Mouse (Mus musculus) liver, embryonic 15.5 days (tissue): ENCODE results near the gene Lemd2. TPM values are rescaled to one million over a fixed set of nuclear protein-coding genes. Genes with fewer than 3 reads are reported as not detected.
A peak's percentile ranks its signal among the peaks of the same experiment; 100 is the strongest.

Experiments
- ATAC-seq: fragments of 200-750 bp; cut with Nextera tagmentation; 2 replicates; pipeline ENCODE4 v1.8.0; 2017; ENCODE audit warnings: moderate number of reproducible peaks, mild to moderate bottlenecking, moderate library complexity; ENCODE audit not compliant: insufficient read depth
- H3K27ac ChIP-seq: fragments of 300-500 bp; sonication (generic); replicated peaks from 2 replicates; pipeline ENCODE4 v1.5.1; 2015; ENCODE audit warnings: mild to moderate bottlenecking, inconsistent platforms
- H3K27me3 ChIP-seq: fragments of 300-500 bp; sonication (generic); 2 replicates; pipeline ENCODE4 v1.6.1; 2015; ENCODE audit warnings: mild to moderate bottlenecking, inconsistent platforms
- H3K36me3 ChIP-seq: fragments of 300-500 bp; sonication (generic); replicated peaks from 2 replicates; pipeline ENCODE4 v1.6.1; 2015; ENCODE audit warnings: moderate library complexity, mild to moderate bottlenecking, inconsistent platforms
- H3K4me1 ChIP-seq: fragments of 300-500 bp; sonication (generic); replicated peaks from 2 replicates; pipeline ENCODE4 v1.6.1; 2015; ENCODE audit warnings: inconsistent platforms
- H3K4me2 ChIP-seq: fragments of 300-500 bp; sonication (generic); 2 replicates; pipeline ENCODE4 v1.6.1; 2015; ENCODE audit warnings: moderate library complexity, mild to moderate bottlenecking, inconsistent platforms
- H3K4me3 ChIP-seq: fragments of 300-500 bp; sonication (generic); replicated peaks from 2 replicates; pipeline ENCODE4 v1.5.1; 2015; ENCODE audit warnings: mild to moderate bottlenecking, inconsistent platforms
- H3K9ac ChIP-seq: fragments of 300-500 bp; sonication (generic); 2 replicates; pipeline ENCODE4 v1.6.1; 2015; ENCODE audit warnings: moderate library complexity, mild to moderate bottlenecking, inconsistent platforms
- H3K9me3 ChIP-seq: fragments of 300-500 bp; sonication (generic); replicated peaks from 2 replicates; pipeline ENCODE4 v1.6.1; 2016; ENCODE audit warnings: inconsistent platforms
- WGBS: fragments of 180-500 bp; shearing (Covaris S2); methylation state at CpG from one replicate; pipeline ENCODE4 v1.1.7; 2015; ENCODE audit warnings: mixed read lengths; ENCODE audit not compliant: insufficient replicate concordance; 5-methylcytosine and 5-hydroxymethylcytosine counted together
- polyA plus RNA-seq: library from polyadenylated mRNA; unstranded; fragments of >200 nt; fragmentation: Nextera tagmentation; extraction: Ambion mirVana; gene quantifications from 2 replicates; pipeline ENCODE4 v1.2.1, GENCODE M21; 2015

The Lemd2 gene
- polyA plus RNA-seq, 1 experiment from 2014 or later, result 4.4 TPM

DNA sequence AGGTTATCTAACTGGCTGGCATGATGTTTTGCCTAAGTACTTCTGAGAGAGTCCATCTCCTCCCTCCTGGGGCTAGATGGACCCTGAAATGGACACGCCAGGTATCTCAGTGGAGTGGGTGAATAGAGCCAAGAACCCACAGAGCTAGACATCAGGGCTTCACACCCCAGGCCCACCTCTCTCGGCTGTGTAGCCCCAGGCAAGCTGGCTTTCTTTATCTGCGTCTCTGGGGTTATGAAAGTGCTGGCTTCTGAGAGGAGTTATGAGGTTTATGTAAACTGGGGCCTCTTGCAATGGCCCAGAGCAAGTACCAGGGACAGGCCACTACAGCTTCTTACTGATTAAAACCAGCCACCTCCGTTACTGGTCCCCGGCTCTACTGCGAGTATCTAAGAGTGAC lies 49.4 kb downstream of the Lemd2 start:
- peaks cover 73% of the 10 kb centered on the region for H3K4me1 ChIP-seq
- no peak overlapping the region for H3K27ac ChIP-seq
- H3K9me3 ChIP-seq, result no peaks in the 10 kb centered on the region
- no peak for ATAC-seq
- no peaks in the 10 kb centered on the region for H3K36me3 ChIP-seq
- no peak overlapping the region for H3K4me3 ChIP-seq
- no peaks in the 10 kb centered on the region; the same call in 1 of the 2 replicates for H3K27me3 ChIP-seq
- 63% methylated on average over 6 of the region's 6 CpGs for WGBS
- no peak overlapping the region for H3K4me2 ChIP-seq
- no peak overlapping the region for H3K9ac ChIP-seq

DNA sequence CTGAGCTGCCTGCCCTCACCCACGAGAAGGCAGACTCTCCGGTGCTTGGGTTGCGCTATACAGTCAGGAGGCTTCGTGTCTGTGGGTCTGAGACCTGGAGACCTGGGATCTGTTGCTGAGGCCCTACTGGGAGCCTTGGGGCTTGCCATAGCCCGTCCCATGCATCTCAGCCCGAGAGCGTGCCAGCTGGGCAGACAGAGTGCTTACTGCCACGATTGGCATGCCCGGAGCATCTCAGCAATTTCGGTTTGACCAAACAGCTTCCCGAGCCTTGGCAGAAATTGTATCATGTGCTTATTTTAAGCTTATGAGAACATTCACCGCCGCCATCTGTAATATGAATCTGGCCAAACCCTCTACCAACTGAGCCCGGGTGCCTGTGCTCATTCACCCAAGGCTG lies 50.0 kb downstream of the Lemd2 start:
- WGBS, result 89% methylated on average over 14 of the region's 14 CpGs
- H3K9me3 ChIP-seq, result no peaks in the 10 kb centered on the region
- H3K4me1 ChIP-seq, result peaks cover 73% of the 10 kb centered on the region
- no peak overlapping the region for H3K4me3 ChIP-seq
- H3K27me3 ChIP-seq, result no peaks in the 10 kb centered on the region
- peak overlapping the region; percentile 90 for H3K27ac ChIP-seq
- H3K9ac ChIP-seq, result no peak overlapping the region
- H3K4me2 ChIP-seq, result no peak overlapping the region
- ATAC-seq, result no peak
- no peaks in the 10 kb centered on the region for H3K36me3 ChIP-seq

DNA sequence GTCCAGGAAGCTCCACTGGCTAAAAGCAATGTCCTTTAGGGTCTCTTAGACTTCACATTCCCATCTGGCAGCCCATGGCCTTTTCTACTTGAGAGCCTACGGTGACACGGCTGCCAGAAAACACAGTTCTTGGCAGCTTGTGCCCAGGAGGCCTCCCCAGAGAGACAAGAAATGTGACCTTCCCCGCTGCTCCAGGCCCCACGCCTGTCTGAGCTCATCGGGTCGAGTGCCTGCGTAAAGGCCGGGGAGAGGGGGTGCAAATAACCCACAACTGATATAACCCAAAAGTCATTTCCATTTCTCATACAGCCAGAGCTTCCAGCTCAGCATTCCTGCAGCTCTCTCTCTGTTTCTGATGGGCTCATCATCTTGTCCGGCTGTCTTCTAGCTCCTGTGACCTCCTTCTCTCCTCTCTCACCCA lies 50.5 kb downstream of the Lemd2 start:
- WGBS, result 60% methylated on average over 9 of the region's 9 CpGs
- Histone ChIP-seq H3K4me2 (no peak overlapping the region), H3K36me3 (no peaks in the 10 kb centered on the region), H3K4me1 (peaks cover 68% of the 10 kb centered on the region), H3K27me3 (no peaks in the 10 kb centered on the region), H3K27ac (peak overlapping the region; percentile 90), H3K4me3 (no peak overlapping the region), H3K9me3 (no peaks in the 10 kb centered on the region), H3K9ac (no peak overlapping the region)
- no peak for ATAC-seq

DNA sequence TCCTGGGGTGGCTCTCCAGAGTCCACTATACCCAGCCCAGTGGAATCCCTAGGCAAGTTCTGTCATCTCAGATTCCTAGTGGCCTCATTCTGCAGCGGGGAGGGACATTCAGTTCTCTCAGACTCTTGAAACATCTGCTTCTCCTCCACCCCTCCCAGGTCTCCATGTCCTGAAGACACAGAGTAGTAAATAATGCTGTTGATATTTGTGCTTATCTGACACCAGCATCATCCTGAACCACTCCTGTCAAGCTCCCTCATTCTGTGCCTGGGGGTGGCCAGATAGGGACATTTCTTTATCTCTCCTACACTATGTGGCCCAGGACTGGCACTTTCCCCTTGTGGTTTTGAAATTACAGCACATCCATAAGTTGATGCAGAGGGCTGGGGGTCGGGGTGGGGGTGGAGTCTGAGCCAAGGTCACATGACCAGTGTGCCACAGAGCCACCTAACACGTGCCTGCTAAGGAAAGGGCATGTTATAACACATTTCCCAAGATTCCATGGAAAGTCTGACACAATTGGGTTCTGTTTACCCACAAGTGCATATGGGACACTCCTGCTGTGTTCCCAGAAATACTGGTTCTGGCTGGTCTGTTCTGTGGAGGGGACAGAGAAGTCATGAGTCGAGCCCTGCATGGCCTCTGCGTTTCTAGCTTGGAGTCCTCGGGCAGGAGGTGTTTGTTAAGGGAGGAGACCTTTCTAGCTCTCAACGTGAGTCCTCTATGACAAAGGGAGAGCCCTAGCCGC lies 51.1 kb downstream of the Lemd2 start:
- Histone ChIP-seq H3K9me3 (no peaks in the 10 kb centered on the region), H3K36me3 (no peaks in the 10 kb centered on the region), H3K27me3 (no peaks in the 10 kb centered on the region), H3K9ac (peak overlapping the region; percentile 19; the same call in 1 of the 2 replicates), H3K4me1 (peaks cover 64% of the 10 kb centered on the region), H3K4me3 (no peak overlapping the region), H3K27ac (peak overlapping the region; percentile 90), H3K4me2 (peak overlapping the region; percentile 41)
- WGBS, result 33% methylated on average over 8 of the region's 8 CpGs
- ATAC-seq, result peak; percentile 95

DNA sequence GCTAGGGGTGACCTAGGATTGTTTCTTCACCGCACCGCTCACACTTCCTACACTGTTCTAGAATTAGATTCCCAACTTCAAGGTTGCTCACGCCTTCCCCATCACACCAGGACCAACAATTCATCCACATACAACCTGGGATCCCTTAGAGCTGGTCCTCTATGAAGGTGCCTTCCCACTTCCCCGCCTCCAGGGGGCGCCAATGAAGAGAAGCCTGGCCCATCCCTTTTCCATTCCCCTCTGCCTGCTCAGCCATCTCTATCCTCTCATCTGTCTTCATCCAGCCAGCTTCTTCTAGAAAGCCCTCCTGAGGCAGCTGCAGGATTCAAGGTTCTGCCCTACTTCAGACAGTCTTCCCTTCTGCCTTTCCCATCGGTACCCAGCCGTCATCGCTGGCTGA lies 52.9 kb downstream of the Lemd2 start:
- ATAC-seq, result no peak
- Histone ChIP-seq H3K9me3 (no peaks in the 10 kb centered on the region), H3K4me2 (no peak overlapping the region), H3K27ac (peak overlapping the region; percentile 90; the same call in 1 of the 2 replicates), H3K4me1 (peaks cover 59% of the 10 kb centered on the region), H3K9ac (no peak overlapping the region), H3K36me3 (no peaks in the 10 kb centered on the region), H3K27me3 (peaks cover 4% of the 10 kb centered on the region; the same call in 1 of the 2 replicates), H3K4me3 (no peak overlapping the region)
- WGBS, result 70% methylated on average over 8 of the region's 8 CpGs

DNA sequence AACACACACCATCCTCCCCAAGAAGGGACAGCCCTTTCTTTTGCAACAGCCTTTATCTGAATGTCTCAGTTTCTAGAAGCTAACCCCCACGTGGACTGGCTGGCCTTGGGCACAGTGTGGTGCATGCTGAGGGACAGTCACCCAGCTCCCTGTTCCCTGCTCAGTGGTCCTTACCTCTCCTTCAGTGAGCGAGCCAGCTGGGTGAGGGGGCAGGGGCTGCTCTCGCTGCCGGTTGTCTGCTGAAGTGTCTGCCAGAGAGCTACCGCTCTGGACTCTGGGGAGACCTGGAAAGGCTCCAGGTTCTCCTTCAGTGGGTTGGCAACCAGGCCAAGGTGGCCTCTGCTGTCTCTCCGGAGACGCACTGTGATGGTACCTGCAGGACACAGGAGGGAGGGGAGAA lies 53.4 kb downstream of the Lemd2 start:
- H3K9me3 ChIP-seq, result no peaks in the 10 kb centered on the region
- H3K27ac ChIP-seq, result no peak overlapping the region
- WGBS, result 67% methylated on average over 7 of the region's 7 CpGs
- H3K36me3 ChIP-seq, result no peaks in the 10 kb centered on the region
- H3K4me2 ChIP-seq, result no peak overlapping the region
- H3K4me3 ChIP-seq, result no peak overlapping the region
- H3K9ac ChIP-seq, result no peak overlapping the region
- peaks cover 62% of the 10 kb centered on the region for H3K4me1 ChIP-seq
- peaks cover 10% of the 10 kb centered on the region for H3K27me3 ChIP-seq
- no peak for ATAC-seq

DNA sequence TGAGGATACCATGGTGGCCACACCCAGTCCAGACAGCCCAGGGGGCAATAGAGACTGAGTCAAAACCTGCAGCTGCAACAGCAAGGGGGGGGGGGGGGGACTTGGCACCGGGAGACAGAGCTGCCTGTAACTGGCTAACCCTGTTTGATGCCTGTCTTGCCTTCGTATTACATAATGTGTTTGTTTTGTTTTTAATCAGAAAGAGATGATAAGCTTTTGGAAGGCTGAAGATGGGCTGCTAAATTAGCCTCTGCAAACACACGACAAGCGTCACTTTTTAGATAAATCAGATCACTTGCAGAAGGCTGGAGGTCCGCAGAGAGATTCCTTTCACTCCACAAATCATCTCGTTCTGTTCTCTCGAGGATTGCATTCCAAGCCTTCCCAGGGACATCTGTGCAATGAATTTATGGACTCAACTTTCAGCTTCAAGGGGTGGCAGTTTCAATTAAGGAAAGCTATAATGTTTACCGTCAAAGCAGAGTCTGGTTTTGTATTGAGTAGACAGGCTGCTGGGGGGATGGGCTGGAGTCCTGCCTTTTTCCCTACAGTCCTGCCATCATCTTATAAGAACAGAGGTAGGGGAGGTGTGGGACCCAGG lies 57.8 kb downstream of the Lemd2 start:
- no peak overlapping the region for H3K27ac ChIP-seq
- H3K4me3 ChIP-seq, result no peak overlapping the region
- H3K9ac ChIP-seq, result no peak overlapping the region
- H3K27me3 ChIP-seq, result peaks cover 31% of the 10 kb centered on the region
- no peak for ATAC-seq
- H3K4me1 ChIP-seq, result peaks cover 26% of the 10 kb centered on the region
- H3K4me2 ChIP-seq, result no peak overlapping the region
- 27% methylated on average over 8 of the region's 8 CpGs for WGBS
- no peaks in the 10 kb centered on the region for H3K36me3 ChIP-seq
- no peaks in the 10 kb centered on the region for H3K9me3 ChIP-seq

DNA sequence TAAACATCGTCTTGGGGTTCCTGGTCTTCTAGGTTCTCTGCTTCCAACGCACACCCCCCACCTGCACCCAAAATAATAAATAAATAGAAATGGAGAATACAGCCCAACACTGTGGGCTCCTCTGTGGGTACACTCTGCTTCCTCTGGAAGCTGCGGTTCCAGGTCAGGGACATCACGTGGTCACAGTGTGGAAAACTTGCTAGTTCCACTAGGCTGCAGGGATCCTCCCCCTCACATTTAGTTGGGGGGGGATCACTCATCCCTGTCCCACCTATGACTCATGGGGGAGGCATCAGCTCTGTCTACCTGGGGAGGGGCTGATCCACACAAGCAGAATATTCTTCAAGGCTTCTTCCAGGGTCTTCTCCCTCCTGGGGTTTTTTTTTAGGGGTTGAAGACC lies 60.1 kb downstream of the Lemd2 start:
- no peak overlapping the region for H3K4me3 ChIP-seq
- 54% methylated on average over 4 of the region's 4 CpGs for WGBS
- no peak overlapping the region for H3K4me2 ChIP-seq
- no peak overlapping the region for H3K27ac ChIP-seq
- ATAC-seq, result no peak
- H3K9ac ChIP-seq, result no peak overlapping the region
- peaks cover 14% of the 10 kb centered on the region for H3K4me1 ChIP-seq
- H3K27me3 ChIP-seq, result peaks cover 33% of the 10 kb centered on the region
- H3K9me3 ChIP-seq, result no peaks in the 10 kb centered on the region
- H3K36me3 ChIP-seq, result no peaks in the 10 kb centered on the region

DNA sequence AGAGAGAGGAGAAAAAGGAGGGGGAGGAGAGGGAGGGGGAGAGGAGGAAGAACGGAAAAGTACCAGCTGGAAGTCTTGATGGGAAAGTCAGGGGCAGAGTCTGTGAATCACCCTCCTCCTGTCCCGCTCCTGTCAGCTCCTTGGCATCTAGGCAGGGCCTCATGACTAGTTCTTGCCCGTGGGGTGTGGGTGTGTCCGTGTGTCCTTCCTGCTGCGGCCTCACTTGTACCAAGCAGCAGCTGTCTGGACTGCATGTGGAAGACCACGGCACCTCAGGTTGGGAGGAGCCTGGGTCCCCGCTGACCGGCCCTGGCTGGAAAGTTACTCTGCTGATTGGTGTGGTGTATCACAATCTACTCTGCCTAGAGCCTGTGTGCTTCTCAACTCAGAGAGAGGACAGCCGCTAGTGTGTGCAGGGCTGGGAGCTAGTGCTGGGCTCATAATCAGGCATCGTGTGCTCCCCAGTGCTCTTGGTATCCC lies 62.3 kb downstream of the Lemd2 start:
- Histone ChIP-seq H3K9ac (no peak overlapping the region), H3K4me1 (peaks cover 14% of the 10 kb centered on the region), H3K4me3 (no peak overlapping the region), H3K4me2 (no peak overlapping the region), H3K9me3 (no peaks in the 10 kb centered on the region), H3K27ac (no peak overlapping the region), H3K36me3 (no peaks in the 10 kb centered on the region), H3K27me3 (peaks cover 33% of the 10 kb centered on the region)
- 54% methylated on average over 10 of the region's 10 CpGs for WGBS
- no peak for ATAC-seq

DNA sequence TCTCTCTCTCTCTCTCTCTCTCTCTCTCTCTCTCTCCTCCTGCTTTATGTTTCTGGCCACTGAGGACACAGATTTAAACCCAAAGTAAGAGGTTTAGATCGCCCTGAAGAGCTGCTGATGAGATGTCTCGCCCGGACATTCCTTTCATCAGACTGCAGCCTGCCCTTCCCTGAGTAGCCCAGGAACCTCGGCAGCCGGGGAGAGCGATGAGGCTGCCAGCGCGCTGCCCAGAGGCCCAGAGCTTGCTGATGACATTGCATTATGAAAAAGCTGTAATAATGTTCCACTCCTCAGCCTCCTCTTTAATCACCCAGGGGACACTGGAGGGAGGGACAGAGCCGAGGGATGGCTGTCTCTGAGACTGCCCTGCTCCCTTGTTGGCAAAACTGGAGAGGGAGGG lies 64.0 kb downstream of the Lemd2 start:
- H3K4me3 ChIP-seq, result no peak overlapping the region
- no peak overlapping the region for H3K4me2 ChIP-seq
- no peaks in the 10 kb centered on the region for H3K9me3 ChIP-seq
- H3K36me3 ChIP-seq, result no peaks in the 10 kb centered on the region
- H3K27ac ChIP-seq, result no peak overlapping the region
- ATAC-seq, result no peak
- peaks cover 17% of the 10 kb centered on the region; the same call in 1 of the 2 replicates for H3K27me3 ChIP-seq
- no peak overlapping the region for H3K9ac ChIP-seq
- H3K4me1 ChIP-seq, result peaks cover 7% of the 10 kb centered on the region
- 73% methylated on average over 9 of the region's 9 CpGs for WGBS
